Mouse (Mus musculus) hindbrain, embryonic 15.5 days (tissue): ENCODE measurements around the gene Rnf20. TPM values are rescaled to one million over a fixed set of nuclear protein-coding genes. Genes with fewer than 3 reads are reported as not detected.
"Not testable (repeated sequence)": the region's sequence is repeated elsewhere in the genome, so short reads cannot be mapped to it uniquely, and the experiment has no call there.

Experiments
- ATAC-seq: fragments of 200-750 bp; cut with Nextera tagmentation; 2 replicates; pipeline ENCODE4 v1.8.0; 2017; ENCODE audit warnings: low read depth, moderate number of reproducible peaks, moderate TSS enrichment; ENCODE audit not compliant: low FRiP score
- H3K27ac ChIP-seq: fragments of 300-500 bp; sonication (generic); replicated peaks from 2 replicates; pipeline ENCODE4 v1.5.1; 2015; ENCODE audit warnings: mild to moderate bottlenecking, inconsistent platforms
- H3K27me3 ChIP-seq: fragments of 300-500 bp; sonication (generic); 2 replicates; pipeline ENCODE4 v1.6.1; 2015; ENCODE audit warnings: control low read depth, inconsistent platforms
- H3K36me3 ChIP-seq: fragments of 300-500 bp; sonication (generic); 2 replicates; pipeline ENCODE4 v1.6.1; 2015; ENCODE audit warnings: control low read depth, inconsistent platforms
- H3K4me1 ChIP-seq: fragments of 300-500 bp; sonication (generic); replicated peaks from 2 replicates; pipeline ENCODE4 v1.6.1; 2015; ENCODE audit warnings: control low read depth, inconsistent platforms
- H3K4me2 ChIP-seq: fragments of 300-500 bp; sonication (generic); 2 replicates; pipeline ENCODE4 v1.6.1; 2015; ENCODE audit warnings: moderate library complexity, mild to moderate bottlenecking, inconsistent platforms
- H3K4me3 ChIP-seq: fragments of 300-500 bp; sonication (generic); 2 replicates; pipeline ENCODE4 v1.5.1; 2015; ENCODE audit warnings: mild to moderate bottlenecking, inconsistent platforms
- H3K9ac ChIP-seq: fragments of 300-500 bp; sonication (generic); 2 replicates; pipeline ENCODE4 v1.6.1; 2015; ENCODE audit warnings: inconsistent platforms
- H3K9me3 ChIP-seq: fragments of 300-500 bp; sonication (generic); 2 replicates; pipeline ENCODE4 v1.6.1; 2016; ENCODE audit warnings: control low read depth, inconsistent platforms
- WGBS: fragments of 180-500 bp; shearing (Covaris S2); methylation state at CpG from one replicate; pipeline ENCODE4 v1.1.7; 2015; 5-methylcytosine and 5-hydroxymethylcytosine counted together
- polyA plus RNA-seq: library from polyadenylated mRNA; unstranded; fragments of >200 nt; fragmentation: Nextera tagmentation; extraction: Ambion mirVana; gene quantifications from 2 replicates; pipeline ENCODE4 v1.2.1, GENCODE M21; 2015

The Rnf20 gene
- polyA plus RNA-seq, 1 experiment from 2014 or later, result 49.2 TPM

- no peak for ATAC-seq
These were observed 14.9 kb upstream of the Rnf20 start for GRCm38 (mm10) chr4:49616924-49617323.

GRCm38 (mm10) chr4:49619861-49620260 lies 11.9 kb upstream of the Rnf20 start:
- not testable (repeated sequence) for H3K4me1 ChIP-seq, H3K4me2 ChIP-seq, H3K27me3 ChIP-seq, H3K4me3 ChIP-seq, ATAC-seq, H3K9ac ChIP-seq, H3K36me3 ChIP-seq, H3K9me3 ChIP-seq, H3K27ac ChIP-seq
- WGBS, result 95% methylated on average over 7 of the region's 7 CpGs

More at GRCm38 (mm10) chr4:49616924-49617323, 14.9 kb upstream of the Rnf20 start:
- no peak overlapping the region for H3K4me2 ChIP-seq
- H3K9ac ChIP-seq, result no peak overlapping the region
- no peak overlapping the region for H3K4me3 ChIP-seq
- H3K27me3 ChIP-seq, result no peaks in the 10 kb centered on the region
- 92% methylated on average over 10 of the region's 10 CpGs for WGBS
- H3K27ac ChIP-seq, result no peak overlapping the region
- no peaks in the 10 kb centered on the region for H3K4me1 ChIP-seq
- no peaks in the 10 kb centered on the region for H3K9me3 ChIP-seq
- H3K36me3 ChIP-seq, result no peaks in the 10 kb centered on the region

GRCm38 (mm10) chr4:49622272-49622671 lies 9.5 kb upstream of the Rnf20 start:
- no peak for ATAC-seq
- Histone ChIP-seq H3K9ac (no peak overlapping the region), H3K36me3 (no peaks in the 10 kb centered on the region), H3K27ac (no peak overlapping the region), H3K9me3 (no peaks in the 10 kb centered on the region), H3K27me3 (no peaks in the 10 kb centered on the region), H3K4me3 (no peak overlapping the region), H3K4me1 (no peaks in the 10 kb centered on the region), H3K4me2 (no peak overlapping the region)
- 88% methylated on average over 2 of the region's 2 CpGs for WGBS

- Histone ChIP-seq H3K9ac (no peak overlapping the region), H3K4me1 (no peaks in the 10 kb centered on the region), H3K27ac (no peak overlapping the region), H3K27me3 (no peaks in the 10 kb centered on the region), H3K4me3 (no peak overlapping the region), H3K36me3 (no peaks in the 10 kb centered on the region), H3K4me2 (no peak overlapping the region), H3K9me3 (no peaks in the 10 kb centered on the region)
- WGBS, result 90% methylated on average over 4 of the region's 4 CpGs
- ATAC-seq, result no peak
These were observed 7.9 kb upstream of the Rnf20 start for GRCm38 (mm10) chr4:49623916-49624315.

GRCm38 (mm10) chr4:49624969-49625368 lies 6.8 kb upstream of the Rnf20 start:
- not testable (repeated sequence) for H3K27ac ChIP-seq, H3K4me1 ChIP-seq, H3K27me3 ChIP-seq, ATAC-seq, H3K9me3 ChIP-seq, H3K36me3 ChIP-seq, H3K9ac ChIP-seq, H3K4me2 ChIP-seq, H3K4me3 ChIP-seq
- 86% methylated on average over 4 of the region's 4 CpGs for WGBS

GRCm38 (mm10) chr4:49626973-49627372 lies 4.8 kb upstream of the Rnf20 start:
- Histone ChIP-seq H3K9ac (no peak overlapping the region), H3K4me2 (no peak overlapping the region), H3K27me3 (no peaks in the 10 kb centered on the region), H3K9me3 (no peaks in the 10 kb centered on the region), H3K4me1 (0 out of 2 replicates have a peak, but pooled peaks cover 5% of the 10 kb centered on the region), H3K36me3 (no peaks in the 10 kb centered on the region), H3K4me3 (no peak overlapping the region), H3K27ac (no peak overlapping the region)
- 3% methylated on average over 3 of the region's 3 CpGs for WGBS
- ATAC-seq, result no peak

GRCm38 (mm10) chr4:49628941-49629340 lies 2.9 kb upstream of the Rnf20 start:
- peaks cover 16% of the 10 kb centered on the region for H3K4me1 ChIP-seq
- ATAC-seq, result no peak
- H3K4me2 ChIP-seq, result no peak overlapping the region
- no peaks in the 10 kb centered on the region for H3K9me3 ChIP-seq
- no peak overlapping the region for H3K4me3 ChIP-seq
- H3K27me3 ChIP-seq, result no peaks in the 10 kb centered on the region
- peaks cover 4% of the 10 kb centered on the region; the same call in 1 of the 2 replicates for H3K36me3 ChIP-seq
- WGBS, result 85% methylated on average over 5 of the region's 5 CpGs
- H3K27ac ChIP-seq, result no peak overlapping the region
- H3K9ac ChIP-seq, result no peak overlapping the region

GRCm38 (mm10) chr4:49632139-49632481 lies 304 bp downstream of the Rnf20 start:
- peak overlapping the region; percentile 80 for H3K9ac ChIP-seq
- no peak for ATAC-seq
- under 1% methylated on average over 30 of the region's 30 CpGs for WGBS
- no peaks in the 10 kb centered on the region for H3K9me3 ChIP-seq
- peak overlapping the region; percentile 90 for H3K4me3 ChIP-seq
- peaks cover 27% of the 10 kb centered on the region for H3K4me1 ChIP-seq
- peak overlapping the region; percentile 89 for H3K27ac ChIP-seq
- peak overlapping the region; percentile 87 for H3K4me2 ChIP-seq
- peaks cover 26% of the 10 kb centered on the region for H3K36me3 ChIP-seq
- no peaks in the 10 kb centered on the region for H3K27me3 ChIP-seq

GRCm38 (mm10) chr4:49637821-49638220 lies 6.0 kb downstream of the Rnf20 start:
- Histone ChIP-seq H3K27ac (no peak overlapping the region), H3K27me3 (no peaks in the 10 kb centered on the region), H3K9me3 (no peaks in the 10 kb centered on the region), H3K4me1 (peaks cover 23% of the 10 kb centered on the region), H3K4me3 (no peak overlapping the region), H3K4me2 (no peak overlapping the region), H3K36me3 (peaks cover 64% of the 10 kb centered on the region), H3K9ac (no peak overlapping the region)
- 88% methylated on average over 11 of the region's 11 CpGs for WGBS
- no peak for ATAC-seq

- no peak overlapping the region for H3K4me3 ChIP-seq
- peaks cover 70% of the 10 kb centered on the region for H3K36me3 ChIP-seq
- no peak for ATAC-seq
- H3K27ac ChIP-seq, result no peak overlapping the region
- WGBS, result 71% methylated on average over 2 of the region's 2 CpGs
- no peaks in the 10 kb centered on the region for H3K27me3 ChIP-seq
- no peaks in the 10 kb centered on the region for H3K9me3 ChIP-seq
- H3K4me1 ChIP-seq, result peaks cover 2% of the 10 kb centered on the region; the same call in 1 of the 2 replicates
- H3K9ac ChIP-seq, result no peak overlapping the region
- H3K4me2 ChIP-seq, result no peak overlapping the region
These were observed 8.1 kb downstream of the Rnf20 start for GRCm38 (mm10) chr4:49639913-49640312.

- no peak overlapping the region for H3K4me2 ChIP-seq
- H3K27ac ChIP-seq, result no peak overlapping the region
- H3K9ac ChIP-seq, result no peak overlapping the region
- H3K27me3 ChIP-seq, result no peaks in the 10 kb centered on the region
- no peak for ATAC-seq
- peaks cover 65% of the 10 kb centered on the region for H3K36me3 ChIP-seq
- no peaks in the 10 kb centered on the region for H3K4me1 ChIP-seq
- H3K4me3 ChIP-seq, result no peak overlapping the region
- H3K9me3 ChIP-seq, result no peaks in the 10 kb centered on the region
- WGBS, result 81% methylated on average over 1 of the region's 1 CpGs
These were observed 27.6 kb downstream of the Rnf20 start for GRCm38 (mm10) chr4:49659421-49659820.

GRCm38 (mm10) chr4:49661664-49662063 lies 29.9 kb downstream of the Rnf20 start:
- 97% methylated on average over 9 of the region's 9 CpGs for WGBS
- ATAC-seq, result no peak

GRCm38 (mm10) chr4:49662231-49662630 lies 30.4 kb downstream of the Rnf20 start:
- ATAC-seq, result no peak
- whole genome bisulfite sequencing, result 91% methylated on average over 4 of the region's 4 CpGs
- H3K27ac ChIP-seq, result no peak overlapping the region
- H3K4me2 ChIP-seq, result no peak overlapping the region
- H3K4me3 ChIP-seq, result no peak overlapping the region
- H3K9ac ChIP-seq, result no peak overlapping the region
- no peaks in the 10 kb centered on the region for H3K27me3 ChIP-seq
- peaks cover 48% of the 10 kb centered on the region for H3K36me3 ChIP-seq
- H3K4me1 ChIP-seq, result no peaks in the 10 kb centered on the region
- no peaks in the 10 kb centered on the region for H3K9me3 ChIP-seq

More at GRCm38 (mm10) chr4:49661664-49662063, 29.9 kb downstream of the Rnf20 start:
- no peaks in the 10 kb centered on the region for H3K4me1 ChIP-seq
- peaks cover 52% of the 10 kb centered on the region for H3K36me3 ChIP-seq
- no peak overlapping the region for H3K4me2 ChIP-seq
- no peak overlapping the region for H3K27ac ChIP-seq
- no peak overlapping the region for H3K4me3 ChIP-seq
- no peak overlapping the region for H3K9ac ChIP-seq
- H3K27me3 ChIP-seq, result no peaks in the 10 kb centered on the region
- H3K9me3 ChIP-seq, result no peaks in the 10 kb centered on the region
